Mouse (Mus musculus) midbrain, embryonic 11.5 days (tissue): ENCODE results near the gene Selenoo. TPM values are rescaled to one million over a fixed set of nuclear protein-coding genes. Genes with fewer than 3 reads are reported as not detected.

Source experiments
- ATAC-seq: fragments of 200-750 bp; cut with Nextera tagmentation; 2 replicates; pipeline ENCODE4 v1.8.0; 2017; ENCODE audit warnings: moderate TSS enrichment, moderate library complexity; ENCODE audit not compliant: low FRiP score
- DNase-seq: peaks from one replicate; pipeline ENCODE4 v3.0.0; 2015; ENCODE audit warnings: low spot score; ENCODE audit errors: missing footprints
- H3K27ac ChIP-seq: fragments of 300-500 bp; sonication (generic); 2 replicates; pipeline ENCODE4 v1.5.1; 2014; ENCODE audit warnings: low read depth, low read length
- H3K27me3 ChIP-seq: fragments of 300-500 bp; sonication (generic); 2 replicates; pipeline ENCODE4 v1.6.1; 2014; ENCODE audit warnings: mild to moderate bottlenecking, low read length, moderate library complexity, mixed read lengths; ENCODE audit not compliant: control insufficient read depth, insufficient read depth
- H3K36me3 ChIP-seq: fragments of 300-500 bp; sonication (generic); 2 replicates; pipeline ENCODE4 v1.6.1; 2014; ENCODE audit warnings: mild to moderate bottlenecking, low read length, moderate library complexity, mixed read lengths; ENCODE audit not compliant: control insufficient read depth, insufficient read depth
- H3K4me1 ChIP-seq: fragments of 300-500 bp; sonication (generic); 2 replicates; pipeline ENCODE4 v1.6.1; 2014; ENCODE audit warnings: low read length; ENCODE audit not compliant: control insufficient read depth, insufficient read depth
- H3K4me2 ChIP-seq: fragments of 300-500 bp; sonication (generic); 2 replicates; pipeline ENCODE4 v1.6.1; 2014; ENCODE audit warnings: mild to moderate bottlenecking, moderate library complexity
- H3K4me3 ChIP-seq: fragments of 300-500 bp; sonication (generic); 2 replicates; pipeline ENCODE4 v1.5.1; 2014; ENCODE audit warnings: low read depth, low read length
- H3K9ac ChIP-seq: fragments of 300-500 bp; sonication (generic); 2 replicates; pipeline ENCODE4 v1.6.1; 2014; ENCODE audit warnings: low read length
- H3K9me3 ChIP-seq: fragments of 300-500 bp; sonication (generic); 2 replicates; pipeline ENCODE4 v1.6.1; 2016; ENCODE audit warnings: low read length; ENCODE audit not compliant: control insufficient read depth
- WGBS: fragments of 180-500 bp; shearing (Covaris S2); extraction: QIAGEN DNeasy Blood & Tissue Kit; methylation state at CpG from one replicate; pipeline ENCODE4 v1.1.7; 2014; 5-methylcytosine and 5-hydroxymethylcytosine counted together
- polyA plus RNA-seq: library from polyadenylated mRNA; unstranded; fragments of >200 nt; fragmentation: Nextera tagmentation; extraction: Ambion mirVana; gene quantifications from 2 replicates; pipeline ENCODE4 v1.2.1, GENCODE M21; 2014

Gene Selenoo
- polyA plus RNA-seq, 1 experiment from 2014 or later = 22.3 TPM

DNA sequence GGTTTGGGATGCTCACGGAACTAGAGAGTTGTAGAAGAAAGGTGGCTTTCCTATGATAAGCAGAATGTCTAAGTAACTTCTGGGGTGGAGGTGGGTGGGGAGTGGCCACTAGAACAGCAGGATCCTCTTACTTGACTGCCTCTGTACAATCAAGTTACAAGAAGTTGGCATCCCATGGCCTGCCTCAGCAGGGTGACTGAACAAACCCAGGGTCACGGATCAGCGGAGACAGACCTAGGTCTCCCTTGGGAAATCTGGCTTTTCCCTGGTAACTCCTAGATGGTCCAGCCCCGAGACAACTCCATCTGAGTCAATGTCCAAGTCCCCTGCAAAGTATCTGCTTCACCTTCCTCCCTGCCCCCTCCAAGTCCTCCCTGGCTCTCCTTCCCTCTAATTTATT, 59.0 kb downstream of the Selenoo start:
- DNase-seq (peak; percentile 88), ATAC-seq (no peak)
- H3K9me3 ChIP-seq = no peaks in the 10 kb centered on the region
- no peak overlapping the region for H3K27ac ChIP-seq
- H3K9ac ChIP-seq = peak overlapping the region; percentile 80
- peaks cover 46% of the 10 kb centered on the region for H3K4me1 ChIP-seq
- H3K4me3 ChIP-seq = peak overlapping the region; percentile 59
- H3K4me2 ChIP-seq = peak overlapping the region; percentile 81
- 38% methylated on average over 4 of the region's 4 CpGs for WGBS
- H3K27me3 ChIP-seq = peaks cover 8% of the 10 kb centered on the region; the same call in 1 of the 2 replicates
- H3K36me3 ChIP-seq = peaks cover 10% of the 10 kb centered on the region

DNA sequence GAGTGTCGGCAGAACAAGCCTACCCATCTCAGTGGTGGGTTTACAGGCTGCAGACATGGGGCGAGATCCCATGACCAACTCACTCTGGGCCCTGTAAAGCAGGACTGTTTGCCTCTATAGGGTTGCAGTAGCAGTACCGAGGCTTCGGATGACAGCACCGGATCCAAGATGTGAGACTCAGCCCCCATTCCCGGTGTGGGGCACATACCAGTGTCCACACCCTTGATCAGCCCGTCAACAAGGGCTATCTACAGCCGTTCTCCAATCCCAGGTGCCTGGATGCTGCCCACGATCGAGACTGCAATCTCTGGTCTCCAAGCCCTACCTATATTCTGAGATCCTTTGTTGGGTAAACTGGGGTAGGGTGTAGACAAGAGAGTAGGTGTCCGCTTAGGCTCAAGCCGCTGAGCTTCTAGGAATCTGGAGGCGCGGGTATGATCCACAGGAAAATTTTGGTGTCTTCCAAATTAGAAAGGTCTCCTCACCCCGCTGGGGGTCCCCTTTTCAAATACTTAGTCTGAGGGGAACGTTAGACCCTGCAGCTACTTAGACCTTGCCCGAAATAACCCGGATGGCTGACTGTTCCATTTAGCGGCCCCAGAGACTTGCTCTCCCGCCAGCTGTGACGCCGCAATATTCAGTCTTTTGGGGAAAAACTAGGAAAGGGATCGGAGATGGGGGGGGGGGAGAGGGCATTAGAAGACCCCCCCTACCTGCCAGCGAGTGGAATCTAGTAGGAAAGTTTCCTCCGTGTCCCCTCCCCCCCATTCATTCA, 59.8 kb downstream of the Selenoo start:
- 4% methylated on average over 24 of the region's 25 CpGs for WGBS
- peaks cover 47% of the 10 kb centered on the region for H3K4me1 ChIP-seq

DNA sequence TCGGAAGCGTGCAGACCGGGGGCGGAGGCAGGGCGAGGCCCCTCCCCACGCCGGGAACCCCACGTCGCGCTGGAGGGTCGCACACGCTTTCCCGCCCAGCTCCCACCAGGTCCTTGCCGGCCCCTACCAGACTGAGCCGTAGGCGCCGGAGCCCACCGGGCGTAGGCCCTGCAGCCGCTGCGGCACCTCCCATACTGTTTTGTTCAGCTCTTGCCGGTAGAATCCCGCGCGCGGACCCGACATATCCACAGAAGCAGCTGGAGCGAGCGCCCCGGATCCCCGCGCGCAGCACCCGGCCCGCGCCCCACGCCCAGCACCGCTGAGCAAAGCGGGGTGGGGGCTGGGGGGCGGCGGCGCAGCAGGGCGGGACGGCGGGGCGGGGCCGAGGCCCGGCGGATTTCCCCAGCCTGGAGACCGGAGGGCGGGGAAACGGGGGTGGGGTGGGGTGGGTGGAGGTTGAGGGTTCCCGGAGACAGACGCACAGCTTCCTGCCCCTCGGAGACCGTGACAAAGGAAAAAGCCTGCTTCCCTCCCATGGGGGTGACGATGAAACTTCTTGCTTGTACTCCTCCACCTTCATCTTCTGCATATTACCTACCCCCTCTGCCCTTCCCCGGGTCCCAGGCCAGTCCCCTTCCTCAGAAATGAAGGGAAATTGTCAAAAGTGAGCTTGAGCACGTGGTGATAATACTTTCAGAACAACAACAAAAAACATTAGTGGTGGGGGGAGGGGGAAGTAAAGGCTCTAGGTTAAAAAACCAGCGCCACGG, 60.6 kb downstream of the Selenoo start, which contains the start of gene Mapk11:
TSS of gene Mapk11 (minus strand) at position 358 of the 770 bp plus-strand sequence.
- 2% methylated on average over 48 of the region's 61 CpGs for WGBS
- peak within 1 kb of the TSS; percentile 59 for H3K4me3 ChIP-seq
- peak within 1 kb of the TSS; percentile 80 for H3K9ac ChIP-seq
- H3K4me1 ChIP-seq = peaks cover 47% of the 10 kb centered on the region
- ATAC-seq (peak; percentile 63), DNase-seq (peak; percentile 95)
- H3K36me3 ChIP-seq = peaks cover 6% of the 10 kb centered on the region
- H3K27ac ChIP-seq = peak within 1 kb of the TSS; percentile 81
- H3K27me3 ChIP-seq = peaks cover 8% of the 10 kb centered on the region; the same call in 1 of the 2 replicates
- H3K4me2 ChIP-seq = peak within 1 kb of the TSS; percentile 81
- H3K9me3 ChIP-seq = no peaks in the 10 kb centered on the region

More for the DNA sequence above, 59.8 kb downstream of the Selenoo start:
- ATAC-seq (0 out of 2 replicates have a peak, but pooled peaks have one; percentile 5), DNase-seq (peak; percentile 96)
- Histone ChIP-seq H3K36me3 (peaks cover 8% of the 10 kb centered on the region), H3K27me3 (peaks cover 8% of the 10 kb centered on the region; the same call in 1 of the 2 replicates), H3K4me2 (peak overlapping the region; percentile 81), H3K27ac (peak overlapping the region; percentile 81), H3K4me3 (peak overlapping the region; percentile 59), H3K9me3 (no peaks in the 10 kb centered on the region), H3K9ac (peak overlapping the region; percentile 80)

Other genes starting within 250 kb of the Selenoo start
- gene Pim3, start 226.9 kb upstream of the Selenoo start, polyA plus RNA-seq = 30.1 and 30.5 TPM in 2 replicates
- not detected in 2 replicates for gene Ttll8, start 134.7 kb upstream of the Selenoo start, polyA plus RNA-seq
- gene Mlc1, start 110.1 kb upstream of the Selenoo start, polyA plus RNA-seq = 2.6 and 3.7 TPM in 2 replicates
- gene Mov10l1, start 106.2 kb upstream of the Selenoo start, polyA plus RNA-seq = not detected in 2 replicates
- gene Panx2, start 29.4 kb upstream of the Selenoo start, polyA plus RNA-seq = 0.87 and 0.89 TPM in 2 replicates
- 40.2 and 43.2 TPM in 2 replicates for gene Trabd, start 14.0 kb upstream of the Selenoo start, polyA plus RNA-seq
- 14.9 and 16.8 TPM in 2 replicates for gene Tubgcp6, start 34.0 kb downstream of the Selenoo start, polyA plus RNA-seq
- gene Hdac10, start 39.6 kb downstream of the Selenoo start, polyA plus RNA-seq = 11.6 and 13.6 TPM in 2 replicates
- gene Mapk12, start 51.6 kb downstream of the Selenoo start, polyA plus RNA-seq = 21.3 and 27.0 TPM in 2 replicates
- 34.9 and 40.6 TPM in 2 replicates for gene Mapk11, start 60.5 kb downstream of the Selenoo start, polyA plus RNA-seq
- 97.5 and 115 TPM in 2 replicates for gene Plxnb2, start 91.7 kb downstream of the Selenoo start, polyA plus RNA-seq
- gene Dennd6b, start 107.4 kb downstream of the Selenoo start, polyA plus RNA-seq = 26.2 and 26.6 TPM in 2 replicates
- 35.9 and 40.0 TPM in 2 replicates for gene Ppp6r2, start 122.5 kb downstream of the Selenoo start, polyA plus RNA-seq
- 48.1 and 53.3 TPM in 2 replicates for gene Sbf1, start 226.2 kb downstream of the Selenoo start, polyA plus RNA-seq
- 0.12 TPM in 1 of 2 replicates, not detected in the other for gene Adm2, start 233.6 kb downstream of the Selenoo start, polyA plus RNA-seq
- gene Miox, start 245.3 kb downstream of the Selenoo start, polyA plus RNA-seq = not detected in 2 replicates